Mouse (Mus musculus) urinary bladder, adult 18-20 months (tissue): ENCODE results near the gene Slc17a5.

Source experiments
- DNase-seq, 2 experiments: peaks; one replicate each; pipeline ENCODE4 v3.0.0; 2022; ENCODE audit warnings: low spot score in 2 of 2, mixed read lengths in 2 of 2

Gene Slc17a5

DNA sequence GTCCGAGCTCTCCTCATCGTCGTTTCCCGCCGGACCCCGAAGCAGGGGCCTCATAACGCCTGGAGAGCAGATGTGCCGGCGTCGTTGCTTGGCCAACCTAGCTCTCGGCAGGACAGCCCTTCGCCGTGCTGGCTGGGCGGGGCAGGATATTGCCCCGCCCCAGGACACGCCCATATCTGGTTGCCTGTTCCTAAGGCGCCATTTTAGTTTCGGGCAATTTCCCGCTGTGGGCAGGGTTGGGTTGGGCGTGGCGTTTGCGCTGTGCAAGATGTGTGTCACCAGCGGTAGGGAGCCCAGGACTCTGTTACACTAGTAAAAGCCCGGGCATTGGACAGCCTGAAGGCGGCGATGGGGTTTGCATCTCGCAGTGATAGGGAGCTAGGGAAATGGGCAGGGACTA lies at the start of gene Slc17a5:
TSS of gene Slc17a5 (minus strand) at position 128 of the 400 bp plus-strand sequence.
- peak; percentile 90 to 93 for DNase-seq

DNA sequence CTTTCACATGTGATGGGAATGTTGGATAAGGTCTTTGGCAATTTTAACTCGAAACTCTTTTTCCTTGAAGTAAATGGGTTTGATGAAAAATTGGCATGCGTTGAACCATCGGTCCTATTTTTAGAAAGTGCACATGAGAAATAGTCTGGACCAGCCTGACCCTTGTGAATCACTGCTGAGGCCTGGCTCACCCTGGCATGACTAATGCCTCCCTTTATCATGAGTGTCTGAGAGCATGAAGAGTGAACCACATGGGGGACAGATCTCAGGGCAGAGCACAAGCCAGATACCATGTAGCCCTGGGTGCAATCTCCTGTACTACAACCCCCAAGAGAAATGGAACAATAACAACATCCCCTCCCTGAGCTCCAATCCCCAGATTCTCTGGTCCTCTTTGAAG lies 46.1 kb upstream of the Slc17a5 start:
- DNase-seq: no peak

DNA sequence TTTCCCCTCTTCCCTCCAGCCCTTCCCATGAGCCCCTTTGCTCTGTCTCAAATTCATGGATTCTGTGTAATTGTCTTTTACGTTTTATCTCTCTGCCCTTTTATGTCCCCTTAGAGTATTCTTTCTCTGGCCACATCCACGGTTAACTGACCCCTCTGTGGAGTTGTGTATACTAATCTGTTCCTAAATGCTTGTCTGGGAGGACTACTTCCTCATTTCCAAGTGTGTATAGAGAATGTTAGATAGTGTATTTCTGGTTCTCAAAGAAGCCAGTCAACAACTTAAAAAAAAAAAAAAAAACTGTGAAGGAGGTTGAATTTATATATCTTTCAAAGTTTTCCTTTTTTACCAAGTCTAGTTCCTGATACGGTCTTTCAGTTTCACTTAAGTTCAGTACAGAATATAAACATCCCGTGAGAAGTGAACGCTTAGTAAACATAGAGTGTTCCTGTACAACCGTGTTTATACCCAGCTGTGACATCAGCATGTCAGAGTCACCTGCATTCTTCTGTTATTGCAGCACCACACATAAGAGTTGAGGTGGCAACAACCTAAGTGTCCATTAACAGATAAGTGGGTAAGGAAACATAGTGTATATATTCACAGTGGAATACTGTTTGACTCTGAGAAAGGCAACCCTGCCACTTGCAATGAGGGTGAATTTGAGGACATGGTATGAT lies 44.1 kb upstream of the Slc17a5 start:
- no peak for DNase-seq

DNA sequence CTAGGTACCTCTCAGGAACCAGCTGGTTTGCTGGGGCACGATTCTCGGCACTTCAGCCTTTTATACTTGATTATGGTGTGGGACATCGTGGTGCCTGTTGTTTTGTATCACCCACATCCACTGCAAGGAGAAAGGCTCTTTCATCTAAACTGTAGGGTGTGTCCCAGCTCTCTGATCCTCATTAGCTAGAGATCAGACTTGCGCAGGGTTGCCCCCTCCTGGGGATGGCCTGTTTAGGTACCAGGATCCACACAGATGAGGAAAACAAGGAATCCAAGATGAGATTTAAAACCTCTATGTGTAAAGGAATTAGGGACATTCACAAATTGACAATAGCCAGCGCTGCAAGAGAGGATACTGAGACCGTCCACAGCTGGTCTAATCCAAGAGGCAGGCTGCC lies 42.1 kb upstream of the Slc17a5 start:
- DNase-seq: no peak

DNA sequence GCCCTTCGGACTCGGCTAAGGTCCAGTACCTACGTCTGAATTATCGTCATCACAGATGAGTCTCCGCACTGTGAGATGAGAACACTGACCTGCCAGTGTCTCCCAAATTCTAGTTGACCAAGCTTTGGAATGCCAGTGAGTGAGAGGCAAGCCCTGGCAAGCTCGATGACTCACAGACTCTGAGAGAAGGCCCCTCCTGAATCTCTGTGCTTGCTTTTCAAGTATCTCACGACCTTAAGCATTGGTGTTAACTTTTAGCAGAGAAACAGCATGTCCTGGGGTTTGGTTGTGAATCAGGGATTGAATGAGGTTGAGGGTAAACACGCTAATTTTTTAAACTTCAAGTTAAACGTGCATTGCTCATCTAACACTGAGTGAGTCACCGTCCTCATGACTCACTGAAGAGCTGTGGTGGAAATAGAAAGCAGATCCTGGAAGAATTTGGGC lies 35.5 kb upstream of the Slc17a5 start:
- peak; percentile 44 to 70 for DNase-seq

DNA sequence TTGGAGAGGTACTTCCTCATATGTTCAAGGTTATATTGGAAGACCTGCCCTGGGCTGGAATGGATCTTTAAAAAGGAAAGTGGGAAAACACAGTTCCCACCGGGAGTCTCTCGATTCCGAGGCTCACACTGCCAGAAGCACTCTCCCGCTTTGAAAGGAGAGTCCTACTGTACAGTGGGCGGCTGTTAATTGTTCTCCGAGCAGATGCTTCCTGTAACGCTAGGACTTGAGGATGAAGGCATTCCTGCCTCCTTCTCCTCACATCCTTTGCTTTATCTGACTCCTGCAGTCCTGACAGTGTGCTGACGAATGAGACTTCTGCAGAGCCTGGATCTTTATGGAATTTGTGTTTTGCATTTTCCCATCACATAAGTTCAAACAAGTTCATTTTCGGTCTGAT lies 31.4 kb upstream of the Slc17a5 start:
- no peak for DNase-seq

DNA sequence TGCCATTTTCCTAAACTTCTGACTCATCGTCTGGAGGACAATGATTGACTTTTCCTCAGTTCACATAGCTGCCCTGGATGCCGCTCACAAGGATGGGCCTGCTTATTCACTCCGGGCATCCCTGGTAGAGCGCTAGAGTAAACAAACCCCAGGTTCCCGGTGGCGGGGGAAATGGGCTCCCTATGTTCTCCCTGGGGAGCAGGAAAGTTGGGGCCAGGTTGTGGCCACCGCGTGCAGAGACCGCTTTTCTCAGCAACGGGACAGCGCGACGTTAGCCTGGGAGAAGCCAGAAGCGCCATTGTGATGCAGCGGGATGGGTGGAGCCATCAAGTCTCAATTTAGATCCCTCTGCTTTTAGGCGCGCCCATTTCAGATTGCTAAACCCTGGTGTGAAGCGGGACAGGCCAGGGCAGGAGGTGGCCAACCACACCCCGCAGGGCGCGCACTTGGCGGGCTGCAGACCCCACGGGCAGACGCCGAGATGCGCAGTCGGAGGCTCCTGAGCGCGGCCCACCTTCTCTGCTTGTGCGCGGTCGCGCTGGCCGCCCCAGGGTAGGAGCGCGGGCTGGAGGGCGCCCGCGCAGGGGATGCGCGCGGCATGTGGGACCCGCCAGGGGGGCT lies 27.7 kb upstream of the Slc17a5 start, which contains the start of gene Cd109:
TSS of gene Cd109 (plus strand) at position 146 of the 621 bp plus-strand sequence.
- DNase-seq: peak; percentile 35 to 38

DNA sequence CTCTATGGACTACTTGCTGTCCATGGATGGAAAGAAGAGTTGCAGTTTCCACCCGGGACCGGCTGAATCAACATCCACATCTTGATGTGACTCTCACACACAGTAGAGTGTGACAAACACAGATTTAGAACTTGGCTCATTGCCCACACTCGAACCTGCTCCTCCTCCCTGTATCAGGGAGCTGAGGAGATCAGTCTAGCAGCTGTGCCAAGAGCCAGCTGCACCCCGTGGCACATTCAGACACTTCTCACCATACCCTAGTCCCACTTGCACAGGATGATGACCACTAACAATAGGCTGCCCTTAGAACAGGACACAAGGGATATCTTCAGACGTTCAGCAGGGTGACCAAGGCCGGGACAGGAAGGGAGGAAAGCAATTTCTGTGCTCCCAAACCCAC lies 26.4 kb upstream of the Slc17a5 start:
- DNase-seq: no peak

DNA sequence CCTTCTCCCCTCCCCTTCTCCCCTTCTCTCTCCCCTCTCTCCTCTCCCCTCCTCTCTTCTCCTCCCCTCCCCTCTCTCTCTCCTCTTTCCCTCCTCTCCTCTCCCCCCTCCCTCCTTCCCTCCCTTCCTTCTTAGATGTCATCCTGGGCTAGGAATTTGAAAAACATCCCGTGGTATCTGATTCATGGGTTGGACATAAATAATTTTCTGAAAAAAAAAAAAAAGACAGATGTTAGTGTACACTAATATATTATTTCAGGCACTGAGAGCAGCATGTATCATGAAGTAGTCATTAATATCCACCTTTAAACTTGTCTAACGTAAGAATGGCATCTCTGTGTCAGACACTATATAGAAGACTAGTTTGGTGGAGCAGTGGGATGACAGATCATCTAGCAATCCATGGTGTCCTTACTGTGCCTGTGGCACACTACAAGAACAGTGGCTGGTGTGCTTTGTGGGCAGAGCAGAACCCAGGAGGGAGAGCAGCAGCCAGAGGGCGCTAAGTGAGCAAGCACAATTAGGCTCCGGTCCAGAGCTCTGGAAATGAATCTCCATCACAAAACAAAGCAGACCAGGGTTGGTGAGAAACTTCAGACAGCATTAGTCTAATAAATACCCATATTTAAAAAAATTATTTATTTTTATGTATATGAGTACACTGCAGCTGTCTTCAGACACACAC lies 13.3 kb upstream of the Slc17a5 start:
- DNase-seq: no peak

DNA sequence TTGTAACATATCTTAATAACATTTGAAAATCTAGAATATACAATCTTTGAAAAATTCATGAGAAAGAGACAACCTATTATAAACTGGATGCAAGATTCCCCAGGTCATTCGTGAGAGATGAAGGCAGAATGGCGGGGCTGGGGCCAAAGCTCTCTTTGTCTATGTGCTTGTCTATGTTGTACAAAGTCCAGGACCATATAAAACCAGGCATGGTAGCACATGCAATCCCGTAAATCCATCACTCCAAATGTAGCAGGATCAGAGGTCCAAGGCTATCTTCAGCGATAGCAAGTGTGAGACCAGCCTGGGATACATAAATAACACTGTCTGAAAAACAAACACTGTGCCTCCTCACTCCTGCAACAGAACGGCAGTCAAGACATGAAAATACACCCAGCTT lies 12.1 kb upstream of the Slc17a5 start:
- no peak for DNase-seq

DNA sequence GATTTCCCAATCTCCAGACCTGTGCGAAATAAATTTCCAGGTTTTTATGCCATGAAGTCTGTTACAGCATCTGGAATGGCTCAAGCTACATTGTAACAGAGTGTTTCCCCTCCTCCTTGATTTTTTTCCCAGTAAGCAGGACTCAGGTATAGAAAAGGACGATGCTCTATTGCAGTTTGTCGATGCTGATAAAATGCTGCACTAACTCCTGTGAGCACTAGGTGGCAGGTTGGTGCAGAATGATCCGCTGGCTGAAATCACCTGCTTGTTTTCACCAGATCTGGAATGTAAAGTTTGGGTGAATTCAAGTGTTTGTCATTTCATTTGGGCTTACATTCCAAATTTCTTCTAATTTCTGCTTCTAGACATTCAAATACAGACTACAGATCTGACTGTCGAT lies 9.0 kb upstream of the Slc17a5 start:
- DNase-seq: no peak

DNA sequence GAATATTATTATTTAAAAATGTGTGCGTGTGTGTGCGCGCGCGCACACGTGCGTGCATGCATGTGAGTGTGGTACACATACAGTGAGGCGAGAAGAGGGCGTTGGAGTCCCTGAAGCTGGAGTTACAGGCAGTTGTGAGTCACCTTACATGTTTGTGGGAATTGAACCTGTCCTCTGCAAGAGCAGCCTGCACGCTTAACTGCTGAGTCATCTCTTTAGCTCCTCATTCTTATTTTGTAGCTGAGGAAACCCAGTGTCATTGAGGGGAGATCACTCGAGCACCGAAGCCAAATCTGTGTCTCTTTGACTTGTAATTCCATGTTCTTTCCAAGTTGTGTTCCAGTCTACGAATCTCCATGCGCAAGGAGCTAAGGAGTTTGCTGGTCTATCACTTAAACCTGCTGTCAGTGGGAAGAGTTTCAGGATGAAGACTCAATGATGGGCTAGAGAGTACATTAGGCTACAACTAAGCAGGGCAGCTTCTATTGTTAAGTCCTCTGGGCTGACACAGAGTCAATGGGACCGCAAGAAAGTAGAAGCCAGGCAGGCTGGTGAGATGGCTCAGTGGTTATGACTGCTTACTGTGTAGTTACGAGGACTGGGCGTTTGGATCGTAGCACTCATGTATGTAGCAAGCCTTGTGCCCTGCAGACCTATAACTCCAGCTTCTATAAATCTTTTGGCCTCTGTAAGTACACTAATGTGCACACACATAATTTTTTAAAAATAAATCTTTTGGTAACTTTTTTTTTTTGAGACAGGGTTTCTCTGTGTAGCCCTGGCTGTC lies 8.1 kb upstream of the Slc17a5 start:
- DNase-seq: no peak

DNA sequence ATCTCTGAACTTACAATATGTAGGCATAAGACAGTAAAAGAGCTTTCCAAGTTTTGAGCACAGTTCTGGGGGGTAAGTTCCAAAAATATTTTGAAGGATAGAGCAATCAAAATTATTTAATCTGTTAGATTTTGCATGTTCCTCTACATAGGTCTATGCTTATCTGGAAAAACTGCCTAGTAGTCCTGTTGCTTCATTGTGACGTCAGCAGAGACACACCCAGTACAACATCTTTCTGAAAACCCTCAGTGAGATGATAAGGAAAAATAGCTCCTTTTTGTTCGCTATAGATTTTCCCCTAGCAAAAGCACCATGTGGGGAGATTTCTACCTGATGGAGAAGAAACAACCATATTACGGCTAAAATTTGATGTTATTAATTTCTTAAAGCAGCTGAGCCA lies 7.4 kb upstream of the Slc17a5 start:
- DNase-seq: no peak

DNA sequence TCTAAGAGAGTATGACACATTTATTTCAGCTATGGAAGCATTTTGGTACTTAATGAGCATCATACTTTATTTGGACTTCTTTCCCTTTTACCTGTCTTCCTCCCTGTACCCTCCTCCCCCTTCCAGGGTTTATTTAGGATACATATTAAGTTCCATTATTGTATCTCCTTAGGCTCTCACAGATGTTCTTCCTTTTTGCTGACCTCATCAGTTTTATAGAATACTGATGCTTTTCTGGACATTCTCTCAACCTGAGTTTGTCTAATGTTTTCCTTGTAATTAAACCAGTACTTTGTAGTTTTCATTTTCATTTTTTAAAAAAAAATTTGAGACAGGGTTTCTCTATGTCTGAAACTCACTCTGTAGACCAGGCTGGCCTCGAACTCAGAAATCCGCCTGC lies 2.6 kb upstream of the Slc17a5 start:
- DNase-seq: no peak

DNA sequence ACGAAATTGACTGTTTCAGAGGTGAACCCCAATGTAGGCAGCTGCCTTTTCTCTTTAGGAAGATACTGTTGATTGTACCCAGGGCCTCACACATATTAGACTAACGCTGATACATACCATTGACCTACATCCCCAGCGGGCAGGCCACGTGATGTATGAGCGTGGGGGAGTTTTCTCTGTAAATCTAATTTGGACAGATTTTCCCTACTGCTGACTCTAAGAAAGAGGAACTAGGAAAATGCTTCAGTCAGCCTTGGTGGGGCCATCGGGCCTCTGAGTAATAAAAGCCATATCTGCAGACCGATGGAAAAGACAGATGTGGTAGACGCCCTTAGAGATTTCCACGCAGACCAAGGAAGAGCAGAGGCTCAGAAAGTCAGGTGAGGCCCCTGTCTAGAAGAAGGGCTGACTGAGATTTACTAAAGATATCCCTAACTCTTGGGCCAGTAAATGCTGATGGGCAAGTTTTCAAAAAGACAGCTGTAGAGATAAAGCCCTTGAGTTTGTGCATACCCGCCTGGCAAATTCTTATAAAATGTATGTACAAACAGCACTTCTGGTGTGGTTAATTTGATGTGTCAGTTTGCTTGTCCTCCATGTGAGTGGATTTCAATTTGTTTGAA lies 681 bp upstream of the Slc17a5 start:
- no peak for DNase-seq

DNA sequence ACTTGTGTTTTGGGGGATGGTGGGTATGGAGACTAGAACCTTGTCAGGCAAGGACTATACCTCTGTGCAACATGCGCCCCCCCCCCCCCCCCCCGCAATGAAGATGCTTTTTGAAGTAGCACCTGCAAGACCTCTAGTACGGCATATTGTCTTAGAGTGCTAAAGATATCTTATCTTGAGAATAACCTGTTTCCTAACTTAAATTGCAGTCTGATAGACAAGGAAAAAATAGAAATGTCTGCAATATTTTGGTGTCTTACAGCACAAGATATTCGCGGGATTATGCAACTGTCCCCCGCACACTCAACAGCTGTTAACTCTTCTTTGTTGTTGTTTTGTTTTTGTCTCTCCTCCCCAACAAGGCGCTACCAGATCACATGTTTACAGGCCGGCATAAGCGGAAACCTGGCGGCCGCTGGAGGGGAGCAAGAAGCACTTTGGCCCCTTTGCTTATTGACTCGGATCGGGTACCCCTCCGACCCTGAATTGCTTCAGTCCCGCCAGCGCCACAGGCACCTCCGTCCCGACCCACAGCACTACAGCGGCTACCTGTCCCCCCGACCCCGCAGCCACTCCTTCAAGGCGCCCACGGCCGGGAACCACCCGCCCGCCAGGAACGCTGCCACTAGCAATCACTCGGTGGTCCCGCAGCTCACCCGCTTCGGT lies 490 bp downstream of the Slc17a5 start:
- DNase-seq: no peak

DNA sequence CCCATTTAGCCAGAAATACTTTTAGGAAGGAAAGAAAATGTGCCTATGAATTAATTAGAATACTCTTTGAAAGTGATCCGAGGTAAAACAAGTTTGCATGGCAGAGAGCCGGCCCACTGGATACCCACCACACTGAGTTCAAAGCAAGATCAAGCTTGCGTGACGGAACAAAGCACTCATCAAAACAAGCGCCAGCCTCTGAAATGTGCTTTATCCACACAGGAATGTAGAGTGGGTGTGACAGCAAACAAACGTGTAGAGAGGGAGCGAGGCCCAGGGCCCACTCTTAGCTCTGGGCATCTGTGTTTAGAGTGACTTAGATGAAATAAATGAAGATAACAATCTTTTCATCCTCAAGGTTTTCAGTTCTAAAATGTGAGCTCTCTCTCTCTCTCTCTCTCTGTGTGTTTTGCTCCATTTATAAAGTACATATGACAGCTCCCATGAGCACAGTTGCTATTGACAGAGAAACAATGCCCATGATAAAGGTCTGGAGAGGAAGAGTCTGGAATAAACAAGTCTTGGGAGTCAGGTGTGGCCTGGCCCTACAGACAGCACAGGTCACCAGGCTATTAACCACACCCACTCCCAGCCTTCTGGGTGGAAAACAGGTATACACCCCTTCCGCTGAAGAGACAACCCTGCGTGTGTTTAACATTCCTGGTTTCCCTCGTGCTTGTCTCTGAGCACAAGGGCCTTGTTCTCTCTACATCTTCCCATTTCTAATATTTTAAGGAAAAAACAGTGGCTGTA lies 8.0 kb downstream of the Slc17a5 start:
- DNase-seq: no peak

DNA sequence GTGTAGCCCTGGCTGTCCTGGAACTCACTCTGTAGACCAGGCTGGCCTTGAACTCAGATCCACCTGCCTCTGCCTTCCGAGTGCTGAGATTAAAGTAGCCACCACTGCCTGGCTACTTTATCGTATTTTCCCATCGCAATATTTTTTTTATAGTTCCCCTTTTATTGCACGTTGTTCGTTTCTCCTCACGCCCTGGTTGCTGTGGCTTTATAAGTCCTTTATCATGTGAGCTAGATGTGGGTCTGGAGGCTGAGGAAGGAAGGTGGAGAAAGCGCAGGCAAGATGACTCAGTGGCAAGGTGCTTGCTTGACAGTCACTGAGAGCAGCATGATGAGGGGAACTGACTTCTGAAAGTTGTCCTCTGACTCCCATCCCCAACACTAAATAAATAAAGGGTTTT lies 9.0 kb downstream of the Slc17a5 start:
- DNase-seq: no peak

DNA sequence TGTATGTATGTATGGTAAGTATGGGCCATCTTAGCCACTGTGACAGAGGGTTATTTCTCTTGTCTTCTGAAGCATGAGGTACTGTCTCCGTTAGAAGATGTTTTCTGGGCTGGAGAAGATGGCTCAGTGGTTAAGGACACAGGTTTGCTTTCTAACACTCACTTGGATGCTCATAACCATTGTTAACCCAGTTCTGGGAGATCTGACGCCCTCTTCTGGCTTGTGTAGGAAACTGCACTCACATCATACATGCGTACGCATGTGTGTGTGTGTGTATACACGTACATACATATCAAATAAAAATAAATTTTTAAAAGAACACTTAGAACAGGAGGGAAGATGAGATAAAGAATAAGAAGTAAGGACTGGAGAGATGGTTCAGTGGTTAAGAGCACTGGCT lies 11.4 kb downstream of the Slc17a5 start:
- no peak for DNase-seq

DNA sequence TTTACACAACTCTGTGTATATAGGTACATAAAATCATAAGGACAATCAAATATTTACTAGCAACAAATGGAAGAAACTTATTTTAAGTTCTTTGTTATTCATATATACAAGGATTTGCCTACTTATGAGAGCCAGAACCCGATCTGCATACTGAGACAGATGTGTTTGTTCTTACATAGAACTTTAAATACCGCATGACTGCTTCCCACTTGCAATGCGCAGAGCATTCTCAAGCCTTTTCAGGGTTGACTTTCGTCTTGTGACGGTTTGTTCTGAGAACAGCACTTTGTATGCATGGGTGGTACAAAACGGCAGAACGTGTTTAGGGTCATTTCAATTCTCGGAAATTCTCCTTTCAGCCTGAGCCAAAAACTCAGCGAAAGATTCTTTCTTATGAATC lies 17.9 kb downstream of the Slc17a5 start:
- no peak for DNase-seq

DNA sequence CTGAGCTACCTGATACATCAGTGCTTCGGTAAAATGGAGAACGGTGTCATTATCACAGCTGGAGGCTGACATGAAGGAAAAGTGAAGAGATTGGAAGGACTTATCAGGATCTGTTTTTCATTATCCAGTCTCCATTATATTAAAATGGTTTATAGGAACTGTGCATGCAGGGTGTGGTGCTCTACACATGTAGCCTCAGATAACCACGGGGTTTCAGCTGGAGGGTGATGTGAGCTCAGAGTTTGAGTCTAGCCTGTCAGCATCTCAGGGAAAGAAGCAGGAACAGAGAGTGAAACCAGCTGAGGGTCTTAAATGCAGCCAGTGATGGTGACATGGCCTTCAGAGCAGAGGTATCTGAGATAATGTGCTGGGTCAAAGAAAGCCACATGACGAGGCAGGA lies 28.4 kb downstream of the Slc17a5 start:
- no peak for DNase-seq
